Mouse (Mus musculus) heart, embryonic 14.5 days (tissue): ENCODE data around the gene Sowaha. TPM values are rescaled to one million over a fixed set of nuclear protein-coding genes. Genes with fewer than 3 reads are reported as not detected.

ENCODE experiments used
- ATAC-seq: fragments of 200-750 bp; cut with Nextera tagmentation; 2 replicates; pipeline ENCODE4 v1.8.0; 2017; ENCODE audit warnings: low read depth, moderate TSS enrichment; ENCODE audit not compliant: insufficient number of reproducible peaks, insufficient read depth, low FRiP score
- H3K27ac ChIP-seq, 2 experiments: fragments of 200-500 bp in 1 of 2; fragments of 300-500 bp in 1 of 2; sonication (generic) in 1 of 2; replicated peaks in 1 of 2; 2 replicates each; pipeline ENCODE4 v1.5.1; 2012 to 2014; ENCODE audit warnings: low read depth in 2 of 2, low read length in 2 of 2, control low read depth in 1 of 2, mild to moderate bottlenecking in 1 of 2, mixed read lengths in 1 of 2; ENCODE audit not compliant: control insufficient read depth in 1 of 2, insufficient read depth in 1 of 2
- H3K27me3 ChIP-seq: fragments of 300-500 bp; sonication (generic); 2 replicates; pipeline ENCODE4 v1.6.1; 2014; ENCODE audit warnings: mild to moderate bottlenecking, low read length, control low read depth; ENCODE audit not compliant: control insufficient read depth, insufficient read depth
- H3K36me3 ChIP-seq: fragments of 300-500 bp; sonication (generic); 2 replicates; pipeline ENCODE4 v1.6.1; 2014; ENCODE audit warnings: mild to moderate bottlenecking, control low read depth, low read length, mixed read lengths; ENCODE audit not compliant: control insufficient read depth, insufficient read depth
- H3K4me1 ChIP-seq, 2 experiments: fragments of 200-500 bp in 1 of 2; fragments of 300-500 bp in 1 of 2; sonication (generic) in 1 of 2; 2 replicates each; pipeline ENCODE4 v1.6.1; 2012 to 2014; ENCODE audit warnings: low read length in 2 of 2, control low read depth in 1 of 2, mixed read lengths in 1 of 2; ENCODE audit not compliant: control insufficient read depth in 2 of 2, insufficient read depth in 2 of 2
- H3K4me2 ChIP-seq: fragments of 300-500 bp; sonication (generic); 2 replicates; pipeline ENCODE4 v1.6.1; 2014; ENCODE audit warnings: mild to moderate bottlenecking, low read length
- H3K4me3 ChIP-seq, 2 experiments: fragments of 200-500 bp in 1 of 2; fragments of 300-500 bp in 1 of 2; sonication (generic) in 1 of 2; 2 replicates each; pipeline ENCODE4 v1.5.1; 2012 to 2014; ENCODE audit warnings: low read length in 2 of 2, mild to moderate bottlenecking in 2 of 2, control low read depth in 1 of 2, low read depth in 1 of 2, moderate library complexity in 1 of 2; ENCODE audit not compliant: control insufficient read depth in 1 of 2, insufficient read depth in 1 of 2
- H3K9ac ChIP-seq: fragments of 300-500 bp; sonication (generic); 2 replicates; pipeline ENCODE4 v1.6.1; 2014; ENCODE audit warnings: mild to moderate bottlenecking, low read length
- H3K9me3 ChIP-seq: fragments of 300-500 bp; sonication (generic); 2 replicates; pipeline ENCODE4 v1.6.1; 2016; ENCODE audit warnings: low read length, control low read depth; ENCODE audit not compliant: control insufficient read depth
- WGBS: fragments of 180-500 bp; shearing (Covaris S2); extraction: QIAGEN DNeasy Blood & Tissue Kit; methylation state at CpG from one replicate; pipeline ENCODE4 v1.1.7; 2014; 5-methylcytosine and 5-hydroxymethylcytosine counted together
- polyA plus RNA-seq: library from polyadenylated mRNA; unstranded; fragments of >200 nt; fragmentation: Nextera tagmentation; extraction: Ambion mirVana; gene quantifications from 2 replicates; pipeline ENCODE4 v1.2.1, GENCODE M21; 2014

Sowaha gene
- polyA plus RNA-seq, 1 experiment from 2014 or later, result 0.18 TPM

DNA sequence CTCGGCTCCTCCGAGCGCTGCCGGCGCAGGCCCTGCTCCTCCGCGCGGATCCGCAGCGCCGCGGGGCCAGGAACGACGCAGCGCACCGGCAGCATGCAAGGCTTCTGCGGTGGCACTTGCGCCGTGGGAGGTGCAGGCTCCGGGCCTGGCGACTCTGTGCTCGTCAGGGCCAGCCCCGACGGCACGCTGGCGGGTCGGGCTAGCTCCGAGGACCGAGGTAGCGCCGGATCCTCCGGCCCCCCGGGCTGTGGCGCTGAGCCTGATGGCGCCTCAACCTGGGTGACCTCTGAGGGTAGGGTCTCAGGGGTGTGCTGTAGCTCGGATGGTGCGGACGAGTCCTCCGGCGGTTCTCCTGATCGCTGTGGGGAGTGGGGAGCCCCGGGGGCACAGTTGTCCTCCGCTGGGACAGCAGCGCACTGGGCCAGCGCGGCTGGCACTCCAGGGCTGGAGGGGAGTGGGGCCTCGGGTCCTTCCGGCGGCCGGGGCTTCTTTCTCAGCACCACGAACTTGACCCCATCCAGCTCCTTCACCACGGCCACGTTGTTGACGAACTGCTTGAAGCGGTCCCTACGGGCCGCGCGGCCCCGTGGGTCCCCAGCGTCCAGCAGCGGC lies 797 bp downstream of the Sowaha start:
- Histone ChIP-seq H3K4me2 (peak overlapping the region; percentile 94), H3K9ac (peak overlapping the region; percentile 39), H3K27ac (no peak overlapping the region), H3K4me1 (peaks cover 0 to 17% of the 10 kb centered on the region in 2 experiments; a peak in 2 of 4 replicates), H3K9me3 (no peaks in the 10 kb centered on the region), H3K4me3 (peak overlapping the region; percentile 48 to 56), H3K36me3 (no peaks in the 10 kb centered on the region), H3K27me3 (peaks cover 66% of the 10 kb centered on the region)
- under 1% methylated on average over 62 of the region's 62 CpGs for WGBS
- no peak for ATAC-seq

DNA sequence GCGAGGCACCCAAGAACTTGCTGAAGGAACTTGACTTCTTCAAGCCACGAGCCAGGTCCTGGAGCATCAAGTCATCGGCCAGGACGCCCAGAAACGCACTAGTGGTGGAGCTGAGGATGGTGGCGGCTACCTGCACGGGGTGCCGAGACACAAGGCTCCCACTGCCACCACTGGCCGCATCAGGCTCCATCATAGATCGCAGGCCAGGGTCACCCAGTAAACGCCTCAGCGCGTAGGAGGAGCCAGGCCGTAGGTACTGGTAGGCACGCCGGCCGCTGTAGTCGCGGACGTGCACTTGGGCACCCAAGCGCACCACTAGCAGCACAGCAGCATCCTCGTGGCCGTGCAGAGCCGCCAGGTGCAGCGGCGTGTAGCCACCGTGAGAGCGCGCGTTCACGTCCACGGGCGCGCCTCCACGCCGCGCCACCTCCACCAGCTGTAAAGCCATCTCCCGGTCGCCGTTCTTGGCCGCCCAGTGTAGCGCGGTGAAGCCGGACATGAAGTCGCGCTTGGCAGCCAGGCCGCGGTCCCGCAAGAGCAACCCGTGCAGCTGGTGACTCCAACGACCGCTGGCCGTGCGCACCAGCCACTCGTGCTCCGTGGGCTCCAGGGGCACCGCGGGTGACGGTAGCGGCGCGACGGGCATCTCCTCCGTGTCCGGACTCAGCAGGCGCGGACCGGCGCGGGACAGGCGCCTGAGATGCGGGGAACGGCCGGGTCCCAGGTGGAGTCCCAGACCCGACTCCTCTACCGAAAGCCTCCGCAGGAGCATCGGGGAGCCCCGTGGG lies 1.5 kb downstream of the Sowaha start:
- Histone ChIP-seq H3K27ac (no peak overlapping the region), H3K4me1 (peaks cover 0 to 17% of the 10 kb centered on the region in 2 experiments; a peak in 2 of 4 replicates), H3K36me3 (no peaks in the 10 kb centered on the region), H3K4me3 (peak overlapping the region; percentile 48 to 56), H3K4me2 (peak overlapping the region; percentile 94), H3K27me3 (peaks cover 71% of the 10 kb centered on the region), H3K9me3 (no peaks in the 10 kb centered on the region), H3K9ac (peak overlapping the region; percentile 39)
- ATAC-seq, result no peak
- 5% methylated on average over 78 of the region's 79 CpGs for WGBS

DNA sequence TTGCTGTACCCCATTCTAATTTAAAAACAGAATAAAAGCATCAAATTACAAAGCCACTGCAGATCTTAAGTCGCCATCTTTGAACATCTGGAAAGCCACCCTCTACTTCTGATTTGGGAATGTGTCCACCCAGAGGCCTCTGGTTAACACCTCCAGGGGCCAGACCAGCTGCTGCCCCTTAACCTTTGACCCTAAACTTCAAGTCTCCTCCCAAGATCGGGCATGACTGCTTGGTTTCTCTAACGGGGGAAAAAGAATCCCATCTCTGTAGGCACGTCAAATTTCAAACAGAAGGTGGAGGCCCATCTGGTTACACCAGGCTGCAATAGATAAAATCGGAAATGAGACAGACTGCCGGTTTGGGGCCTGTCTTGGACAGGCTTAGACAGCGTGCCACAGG lies 2.2 kb downstream of the Sowaha start:
- no peak for ATAC-seq
- Histone ChIP-seq H3K4me2 (no peak overlapping the region), H3K9me3 (no peaks in the 10 kb centered on the region), H3K27me3 (peaks cover 71% of the 10 kb centered on the region), H3K36me3 (no peaks in the 10 kb centered on the region), H3K4me3 (no peak overlapping the region), H3K4me1 (peaks cover 0 to 17% of the 10 kb centered on the region in 2 experiments; a peak in 2 of 4 replicates), H3K9ac (no peak overlapping the region), H3K27ac (no peak overlapping the region)
- 65% methylated on average over 7 of the region's 7 CpGs for WGBS

DNA sequence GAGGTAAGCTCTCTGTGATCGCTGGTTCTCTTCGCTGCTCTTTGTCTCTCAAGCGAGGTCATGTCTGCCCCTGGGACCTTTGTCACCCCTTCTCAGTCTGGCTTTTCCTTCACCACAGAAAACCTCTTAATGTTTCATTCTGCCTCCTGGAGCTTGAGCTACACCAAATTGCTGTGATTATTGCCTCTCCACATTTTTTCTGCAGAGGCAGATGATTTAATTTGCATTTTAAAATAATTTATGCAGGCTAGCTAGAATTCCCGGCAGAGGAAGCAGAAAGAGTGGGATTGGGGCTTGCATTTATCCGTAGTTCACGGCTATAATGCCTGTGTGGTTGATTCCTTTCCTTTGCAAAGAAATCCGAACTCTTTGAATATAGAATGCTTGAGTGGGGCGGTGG lies 4.5 kb downstream of the Sowaha start:
- WGBS, result 33% methylated on average over 8 of the region's 8 CpGs
- Histone ChIP-seq H3K4me3 (no peak overlapping the region), H3K9me3 (no peaks in the 10 kb centered on the region), H3K4me2 (no peak overlapping the region), H3K4me1 (peaks cover under 1 to 17% of the 10 kb centered on the region in 2 experiments; a peak in 3 of 4 replicates), H3K9ac (no peak overlapping the region), H3K27ac (no peak overlapping the region), H3K36me3 (no peaks in the 10 kb centered on the region), H3K27me3 (peaks cover 66% of the 10 kb centered on the region)
- ATAC-seq, result no peak

DNA sequence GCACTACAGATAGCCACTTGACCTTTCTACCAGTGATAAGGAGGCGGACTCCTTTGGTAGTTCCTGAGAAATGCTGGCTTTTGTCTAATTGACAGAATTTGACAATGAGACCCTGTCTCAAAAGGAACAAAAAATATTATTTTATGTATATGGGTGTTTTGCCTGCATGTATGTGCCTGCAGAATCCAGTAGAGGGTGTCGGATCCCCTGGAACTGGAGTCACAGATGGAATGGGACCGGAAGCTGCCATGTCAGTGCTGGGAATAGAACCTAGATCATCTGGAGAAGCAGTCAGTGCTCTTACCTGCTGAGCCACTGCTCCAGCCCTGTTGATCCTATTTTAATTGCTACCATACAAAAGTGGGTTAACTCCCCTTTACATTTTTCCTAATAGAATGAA lies 7.4 kb downstream of the Sowaha start:
- no peak for ATAC-seq
- no peak overlapping the region for H3K4me3 ChIP-seq
- peaks cover 38% of the 10 kb centered on the region for H3K27me3 ChIP-seq

DNA sequence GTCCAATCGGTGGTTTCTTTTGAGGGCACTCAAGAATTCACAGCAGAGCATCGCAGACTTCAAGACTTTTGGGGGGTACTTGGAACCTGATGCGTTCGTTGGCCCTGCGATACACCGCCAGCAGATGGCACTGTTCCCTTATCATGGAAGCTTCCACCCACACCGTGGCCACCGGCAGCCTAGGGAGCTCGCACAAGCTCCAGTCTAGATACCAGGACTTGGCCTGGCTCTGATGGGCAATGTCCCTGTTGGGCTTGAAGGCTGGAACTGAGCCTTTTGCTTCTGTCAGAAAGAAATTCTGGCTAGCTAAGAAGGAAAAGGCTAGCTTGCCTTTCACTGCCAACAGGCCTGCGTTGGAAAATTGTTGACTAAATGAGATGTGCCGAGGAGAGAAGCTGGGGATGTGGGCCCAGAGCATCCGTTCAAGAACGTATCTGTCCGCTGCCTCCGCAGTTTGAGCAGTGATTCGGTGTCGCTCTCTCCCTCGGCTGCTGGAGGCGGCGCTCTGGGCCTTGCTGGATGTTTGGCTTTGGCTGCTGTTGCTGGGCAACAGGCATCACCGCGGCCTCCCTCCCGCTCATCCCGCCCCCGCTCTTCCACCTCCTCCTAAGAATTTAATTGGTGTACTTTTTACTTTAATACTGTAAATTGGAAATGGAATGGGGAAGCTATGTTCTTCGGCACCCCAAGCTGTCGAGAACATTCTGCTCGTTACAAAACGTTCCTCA lies 9.9 kb downstream of the Sowaha start, which contains the start of gene Gm9837:
Gm9837 (minus strand) TSS at position 512 of the 728 bp plus-strand sequence.
- Histone ChIP-seq H3K9ac (no peak within 1 kb of the TSS), H3K36me3 (no peaks in the 10 kb centered on the region), H3K4me3 (peak within 1 kb of the TSS; percentile 16; a peak in 2 of 4 replicates), H3K27ac (peak within 1 kb of the TSS in 1 of 2 experiments; percentile 54; a peak in 1 of 4 replicates), H3K4me2 (peak within 1 kb of the TSS; percentile 56), H3K4me1 (peaks cover 6 to 12% of the 10 kb centered on the region in 2 experiments; a peak in 2 of 4 replicates), H3K9me3 (no peaks in the 10 kb centered on the region), H3K27me3 (peaks cover 32% of the 10 kb centered on the region)
- ATAC-seq, result peak; percentile 68; the same call in 1 of the 2 replicates
- WGBS, result 3% methylated on average over 29 of the region's 29 CpGs

More for the DNA sequence above, 7.4 kb downstream of the Sowaha start:
- Histone ChIP-seq H3K27ac (no peak overlapping the region), H3K36me3 (no peaks in the 10 kb centered on the region), H3K9me3 (no peaks in the 10 kb centered on the region), H3K9ac (no peak overlapping the region), H3K4me1 (peaks cover 3 to 4% of the 10 kb centered on the region in 2 experiments; a peak in 1 of 4 replicates), H3K4me2 (no peak overlapping the region)
- 69% methylated on average over 3 of the region's 3 CpGs for WGBS

DNA sequence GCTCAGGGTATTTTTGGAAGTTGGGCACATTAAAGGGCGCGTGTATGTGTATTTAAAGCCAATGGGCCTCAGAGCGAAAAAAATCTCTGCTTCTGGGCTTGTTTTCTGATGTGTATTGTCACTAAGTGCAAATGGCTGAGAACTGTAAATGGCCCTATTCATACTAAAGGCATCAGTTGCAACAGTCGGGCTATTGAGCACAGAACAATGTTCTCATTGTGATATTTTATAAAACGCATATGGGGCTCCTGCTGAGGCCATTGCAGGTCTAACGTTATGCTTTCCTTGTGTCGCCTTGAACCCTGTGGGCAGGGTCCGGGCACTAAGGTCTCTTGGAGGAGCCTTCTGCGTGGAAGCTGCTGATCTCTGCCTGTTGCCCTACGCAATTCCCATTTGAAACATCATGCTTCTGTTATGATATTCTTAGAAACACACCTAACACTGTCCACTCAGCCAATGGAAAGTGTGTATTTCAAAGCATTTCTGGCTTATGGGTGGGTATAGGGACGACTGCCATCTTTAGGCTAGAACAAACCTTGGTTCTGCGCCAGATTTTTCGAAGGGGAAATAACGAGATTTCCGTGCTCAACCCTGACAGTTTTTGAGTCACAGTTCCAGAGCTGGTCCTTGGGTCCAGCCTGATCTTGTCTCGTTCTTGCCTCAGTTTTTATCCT lies 10.6 kb downstream of the Sowaha start:
- Histone ChIP-seq H3K27ac (no peak overlapping the region), H3K4me2 (peak overlapping the region; percentile 56), H3K4me1 (peaks cover 6 to 12% of the 10 kb centered on the region in 2 experiments; a peak in 2 of 4 replicates), H3K27me3 (peaks cover 32% of the 10 kb centered on the region), H3K9ac (no peak overlapping the region), H3K9me3 (no peaks in the 10 kb centered on the region), H3K4me3 (peak overlapping the region; percentile 16; a peak in 1 of 4 replicates), H3K36me3 (no peaks in the 10 kb centered on the region)
- 37% methylated on average over 16 of the region's 16 CpGs for WGBS
- ATAC-seq, result no peak
